Mouse (Mus musculus) testis, adult 2 months (tissue): Measurements from ENCODE around the gene Sept10. TPM values are rescaled to one million over a fixed set of nuclear protein-coding genes. Genes with fewer than 3 reads are reported as not detected.

ENCODE experiments used
- H3K27ac ChIP-seq: fragments of 200-500 bp; 2 replicates; pipeline ENCODE4 v1.5.1; 2012; ENCODE audit warnings: low read depth, low read length; ENCODE audit not compliant: control insufficient read depth, insufficient read depth
- H3K27me3 ChIP-seq: fragments of 200-500 bp; 2 replicates; pipeline ENCODE4 v1.6.1; 2012; ENCODE audit warnings: mild to moderate bottlenecking, low read length, moderate library complexity; ENCODE audit not compliant: control insufficient read depth, insufficient read depth
- H3K36me3 ChIP-seq: fragments of 200-500 bp; 2 replicates; pipeline ENCODE4 v1.6.1; 2012; ENCODE audit warnings: mild to moderate bottlenecking, low read length; ENCODE audit not compliant: control insufficient read depth, insufficient read depth
- H3K4me1 ChIP-seq: fragments of 200-500 bp; 2 replicates; pipeline ENCODE4 v1.6.1; 2012; ENCODE audit warnings: low read length; ENCODE audit not compliant: control insufficient read depth, insufficient read depth
- H3K4me3 ChIP-seq: fragments of 200-500 bp; 2 replicates; pipeline ENCODE4 v1.5.1; 2012; ENCODE audit warnings: low read depth, mild to moderate bottlenecking, low read length, moderate library complexity, mixed read lengths; ENCODE audit not compliant: control insufficient read depth
- CTCF ChIP-seq: fragments of 200-500 bp; IDR thresholded peaks from 2 replicates; pipeline ENCODE4 v1.5.1; 2012; ENCODE audit warnings: low read depth, mild to moderate bottlenecking, inconsistent platforms, low read length, moderate library complexity; ENCODE audit not compliant: control insufficient read depth, insufficient read depth, insufficient replicate concordance
- POLR2A ChIP-seq: fragments of 200-500 bp; IDR thresholded peaks from 2 replicates; pipeline ENCODE4 v1.6.1; 2012; ENCODE audit warnings: low read depth, mild to moderate bottlenecking, inconsistent platforms, low read length, moderate library complexity; ENCODE audit not compliant: control insufficient read depth
- polyA plus RNA-seq: library from polyadenylated mRNA; depleted of rRNA; stranded (reverse); fragments of >200 nt; gene quantifications from 2 replicates; pipeline ENCODE4 v1.2.3, GENCODE M21; 2012

Sept10 gene
- polyA plus RNA-seq, 1 experiment = 52.0 TPM

- no peaks in the 10 kb centered on the region for H3K27me3 ChIP-seq
- no peak overlapping the region for H3K27ac ChIP-seq
- no peaks in the 10 kb centered on the region for H3K4me1 ChIP-seq
- TF ChIP-seq CTCF = no peak
- no peak for TF ChIP-seq POLR2A
- H3K4me3 ChIP-seq = no peak overlapping the region
- no peaks in the 10 kb centered on the region for H3K36me3 ChIP-seq
Observed at GRCm38 (mm10) chr10:59127637-59128036, 94.0 kb downstream of the Sept10 start.

GRCm38 (mm10) chr10:59125497-59125896, 96.2 kb downstream of the Sept10 start:
- no peaks in the 10 kb centered on the region for H3K27me3 ChIP-seq
- no peaks in the 10 kb centered on the region for H3K36me3 ChIP-seq
- no peak overlapping the region for H3K4me3 ChIP-seq
- TF ChIP-seq CTCF (no peak), POLR2A (no peak)
- no peaks in the 10 kb centered on the region for H3K4me1 ChIP-seq
- no peak overlapping the region for H3K27ac ChIP-seq

GRCm38 (mm10) chr10:59119811-59120210, 101.8 kb downstream of the Sept10 start:
- Histone ChIP-seq H3K4me1 (no peaks in the 10 kb centered on the region; the same call in none of the 2 replicates), H3K27ac (no peak overlapping the region), H3K36me3 (no peaks in the 10 kb centered on the region), H3K4me3 (no peak overlapping the region), H3K27me3 (no peaks in the 10 kb centered on the region)
- TF ChIP-seq CTCF (no peak), POLR2A (no peak)

- TF ChIP-seq POLR2A = no peak
- no peak for TF ChIP-seq CTCF
- no peaks in the 10 kb centered on the region for H3K27me3 ChIP-seq
- H3K27ac ChIP-seq = no peak overlapping the region
- no peak overlapping the region for H3K4me3 ChIP-seq
- no peaks in the 10 kb centered on the region for H3K36me3 ChIP-seq
- peaks cover 2% of the 10 kb centered on the region for H3K4me1 ChIP-seq
Observed at GRCm38 (mm10) chr10:59119001-59119400, 102.6 kb downstream of the Sept10 start.

- Histone ChIP-seq H3K36me3 (no peaks in the 10 kb centered on the region), H3K4me3 (no peak overlapping the region), H3K27ac (no peak overlapping the region), H3K27me3 (no peaks in the 10 kb centered on the region), H3K4me1 (peaks cover 2% of the 10 kb centered on the region)
- TF ChIP-seq POLR2A (no peak), CTCF (no peak)
Observed at GRCm38 (mm10) chr10:59117555-59117954, 104.1 kb downstream of the Sept10 start.

GRCm38 (mm10) chr10:59116331-59116730, 105.3 kb downstream of the Sept10 start:
- no peaks in the 10 kb centered on the region for H3K27me3 ChIP-seq
- no peak for TF ChIP-seq POLR2A
- TF ChIP-seq CTCF = no peak
- peaks cover 2% of the 10 kb centered on the region for H3K4me1 ChIP-seq
- no peak overlapping the region for H3K27ac ChIP-seq
- no peaks in the 10 kb centered on the region for H3K36me3 ChIP-seq
- no peak overlapping the region for H3K4me3 ChIP-seq

- H3K4me3 ChIP-seq = no peak overlapping the region
- TF ChIP-seq CTCF = no peak
- H3K4me1 ChIP-seq = peaks cover 2% of the 10 kb centered on the region
- no peaks in the 10 kb centered on the region for H3K36me3 ChIP-seq
- no peaks in the 10 kb centered on the region for H3K27me3 ChIP-seq
- no peak overlapping the region for H3K27ac ChIP-seq
Observed at GRCm38 (mm10) chr10:59115691-59116090, 106.0 kb downstream of the Sept10 start.
